Mouse (Mus musculus) embryonic facial prominence, embryonic 11.5 days (tissue): ENCODE measurements around the gene Ptpn22. TPM values are rescaled to one million over a fixed set of nuclear protein-coding genes. Genes with fewer than 3 reads are reported as not detected.
"Not testable (repeated sequence)": the region's sequence is repeated elsewhere in the genome, so short reads cannot be mapped to it uniquely, and the experiment has no call there.

ENCODE experiments used
- ATAC-seq: fragments of 200-750 bp; cut with Nextera tagmentation; replicated peaks from 2 replicates; pipeline ENCODE4 v1.8.0; 2017; ENCODE audit warnings: low read depth; ENCODE audit not compliant: insufficient number of reproducible peaks, low FRiP score, low TSS enrichment
- DNase-seq: peaks from one replicate; pipeline ENCODE4 v3.0.0-alpha.2; 2015; ENCODE audit warnings: low spot score
- H3K27ac ChIP-seq: fragments of 300-500 bp; sonication (generic); replicated peaks from 2 replicates; pipeline ENCODE4 v1.5.1; 2014; ENCODE audit warnings: mild to moderate bottlenecking, low read depth, low read length, control low read depth
- H3K27me3 ChIP-seq: fragments of 300-500 bp; sonication (generic); 2 replicates; pipeline ENCODE4 v1.6.1; 2014; ENCODE audit warnings: mild to moderate bottlenecking, low read length, moderate library complexity, mixed read lengths; ENCODE audit not compliant: control insufficient read depth, insufficient read depth
- H3K36me3 ChIP-seq: fragments of 300-500 bp; sonication (generic); replicated peaks from 2 replicates; pipeline ENCODE4 v1.6.1; 2014; ENCODE audit warnings: low read depth, mild to moderate bottlenecking, low read length, moderate library complexity, mixed read lengths; ENCODE audit not compliant: control insufficient read depth, insufficient read depth
- H3K4me1 ChIP-seq: fragments of 300-500 bp; sonication (generic); 2 replicates; pipeline ENCODE4 v1.6.1; 2014; ENCODE audit warnings: low read length, mixed read lengths; ENCODE audit not compliant: control insufficient read depth, insufficient read depth
- H3K4me2 ChIP-seq: fragments of 300-500 bp; sonication (generic); 2 replicates; pipeline ENCODE4 v1.6.1; 2014; ENCODE audit warnings: low read depth, mild to moderate bottlenecking, control low read depth, low read length, moderate library complexity
- H3K4me3 ChIP-seq: fragments of 300-500 bp; sonication (generic); 2 replicates; pipeline ENCODE4 v1.5.1; 2014; ENCODE audit warnings: low read depth, low read length, control low read depth
- H3K9ac ChIP-seq: fragments of 300-500 bp; sonication (generic); replicated peaks from 2 replicates; pipeline ENCODE4 v1.6.1; 2014; ENCODE audit warnings: mild to moderate bottlenecking, control low read depth, low read length
- H3K9me3 ChIP-seq: fragments of 300-500 bp; sonication (generic); replicated peaks from 2 replicates; pipeline ENCODE4 v1.6.1; 2016; ENCODE audit warnings: mild to moderate bottlenecking, low read length, inconsistent platforms, mixed read lengths; ENCODE audit not compliant: control insufficient read depth
- WGBS: fragments of 180-500 bp; shearing (Covaris S2); extraction: QIAGEN DNeasy Blood & Tissue Kit; methylation state at CpG from one replicate; pipeline ENCODE4 v1.1.7; 2014; 5-methylcytosine and 5-hydroxymethylcytosine counted together
- polyA plus RNA-seq: library from polyadenylated mRNA; unstranded; fragments of >200 nt; fragmentation: Nextera tagmentation; extraction: Ambion mirVana; gene quantifications from 2 replicates; pipeline ENCODE4 v1.2.1, GENCODE M21; 2014

Gene Ptpn22
- polyA plus RNA-seq, 1 experiment from 2014 or later: 0.43 TPM

GRCm38 (mm10) chr3:103834001-103834400 lies 25.6 kb upstream of the Ptpn22 start:
- Histone ChIP-seq H3K9me3 (no peaks in the 10 kb centered on the region), H3K27ac (no peak overlapping the region), H3K9ac (no peak overlapping the region), H3K27me3 (no peaks in the 10 kb centered on the region), H3K36me3 (no peaks in the 10 kb centered on the region), H3K4me2 (no peak overlapping the region), H3K4me1 (no peaks in the 10 kb centered on the region), H3K4me3 (no peak overlapping the region)
- 88% methylated on average over 2 of the region's 2 CpGs for WGBS
- no peak for ATAC-seq
- no peak for DNase-seq

- no peaks in the 10 kb centered on the region for H3K36me3 ChIP-seq
- H3K9ac ChIP-seq: no peak overlapping the region
- no peaks in the 10 kb centered on the region for H3K9me3 ChIP-seq
- 72% methylated on average over 6 of the region's 6 CpGs for WGBS
- no peaks in the 10 kb centered on the region for H3K27me3 ChIP-seq
- ATAC-seq (no peak), DNase-seq (no peak)
- H3K4me3 ChIP-seq: no peak overlapping the region
- H3K27ac ChIP-seq: no peak overlapping the region
- no peaks in the 10 kb centered on the region for H3K4me1 ChIP-seq
- no peak overlapping the region for H3K4me2 ChIP-seq
Measured at GRCm38 (mm10) chr3:103835272-103835950, 24.2 kb upstream of the Ptpn22 start.

- Histone ChIP-seq H3K4me2 (no peak overlapping the region), H3K4me1 (no peaks in the 10 kb centered on the region), H3K9me3 (no peaks in the 10 kb centered on the region), H3K9ac (no peak overlapping the region), H3K4me3 (no peak overlapping the region), H3K36me3 (no peaks in the 10 kb centered on the region), H3K27me3 (no peaks in the 10 kb centered on the region), H3K27ac (no peak overlapping the region)
- 80% methylated on average over 10 of the region's 10 CpGs for WGBS
- ATAC-seq (no peak), DNase-seq (no peak)
Measured at GRCm38 (mm10) chr3:103835951-103836310, 23.7 kb upstream of the Ptpn22 start.

GRCm38 (mm10) chr3:103836453-103836852 lies 23.1 kb upstream of the Ptpn22 start:
- no peak for DNase-seq
- H3K4me3 ChIP-seq: no peak overlapping the region
- H3K36me3 ChIP-seq: no peaks in the 10 kb centered on the region
- no peak overlapping the region for H3K9ac ChIP-seq
- no peak for ATAC-seq
- H3K27ac ChIP-seq: no peak overlapping the region
- H3K9me3 ChIP-seq: no peaks in the 10 kb centered on the region
- H3K27me3 ChIP-seq: no peaks in the 10 kb centered on the region
- WGBS: 96% methylated on average over 5 of the region's 5 CpGs
- no peak overlapping the region for H3K4me2 ChIP-seq
- no peaks in the 10 kb centered on the region for H3K4me1 ChIP-seq

- 90% methylated on average over 6 of the region's 6 CpGs for WGBS
- no peaks in the 10 kb centered on the region for H3K4me1 ChIP-seq
- DNase-seq (no peak), ATAC-seq (no peak)
- H3K27me3 ChIP-seq: no peaks in the 10 kb centered on the region
- H3K9ac ChIP-seq: no peak overlapping the region
- H3K27ac ChIP-seq: no peak overlapping the region
- no peaks in the 10 kb centered on the region for H3K9me3 ChIP-seq
- no peak overlapping the region for H3K4me3 ChIP-seq
- H3K4me2 ChIP-seq: no peak overlapping the region
- no peaks in the 10 kb centered on the region for H3K36me3 ChIP-seq
Measured at GRCm38 (mm10) chr3:103839711-103840110, 19.9 kb upstream of the Ptpn22 start.

GRCm38 (mm10) chr3:103840195-103840594 lies 19.4 kb upstream of the Ptpn22 start:
- H3K36me3 ChIP-seq, H3K4me3 ChIP-seq, H3K27ac ChIP-seq, ATAC-seq, H3K9me3 ChIP-seq, H3K4me2 ChIP-seq, H3K4me1 ChIP-seq, H3K9ac ChIP-seq, DNase-seq, H3K27me3 ChIP-seq: not testable (repeated sequence)
- 90% methylated on average over 3 of the region's 3 CpGs for WGBS

- not testable (repeated sequence) for H3K27ac ChIP-seq, H3K9me3 ChIP-seq, H3K9ac ChIP-seq, H3K4me3 ChIP-seq, H3K4me2 ChIP-seq, H3K36me3 ChIP-seq, H3K4me1 ChIP-seq, H3K27me3 ChIP-seq, DNase-seq, ATAC-seq
- 93% methylated on average over 7 of the region's 7 CpGs for WGBS
Measured at GRCm38 (mm10) chr3:103840946-103841345, 18.6 kb upstream of the Ptpn22 start.

- no peak overlapping the region for H3K4me2 ChIP-seq
- no peaks in the 10 kb centered on the region for H3K4me1 ChIP-seq
- H3K4me3 ChIP-seq: no peak overlapping the region
- H3K36me3 ChIP-seq: no peaks in the 10 kb centered on the region
- DNase-seq (no peak), ATAC-seq (no peak)
- H3K9ac ChIP-seq: no peak overlapping the region
- H3K27me3 ChIP-seq: no peaks in the 10 kb centered on the region
- no peak overlapping the region for H3K27ac ChIP-seq
- no peaks in the 10 kb centered on the region for H3K9me3 ChIP-seq
- 79% methylated on average over 9 of the region's 9 CpGs for WGBS
Measured at GRCm38 (mm10) chr3:103850644-103851363, 8.8 kb upstream of the Ptpn22 start.
